Mouse (Mus musculus): Measurements from ENCODE around the gene Zmynd12.

Gene Zmynd12

GRCm38 (mm10) chr4:119498319-119498848 lies 75.8 kb downstream of the Zmynd12 start:
- intact Hi-C loops (cut with DNase I), result no loop called here

- intact Hi-C loops (cut with DNase I), result no loop called here
These were observed 89.0 kb downstream of the Zmynd12 start for GRCm38 (mm10) chr4:119511591-119511990.

GRCm38 (mm10) chr4:119512731-119513141 lies 90.1 kb downstream of the Zmynd12 start:
- intact Hi-C loops (cut with DNase I), result no loop called here
